Mouse (Mus musculus) embryonic facial prominence, embryonic 10.5 days (tissue): ENCODE data around the gene Il5. TPM values are rescaled to one million over a fixed set of nuclear protein-coding genes. Genes with fewer than 3 reads are reported as not detected.
"Not testable (repeated sequence)": the region's sequence is repeated elsewhere in the genome, so short reads cannot be mapped to it uniquely, and the experiment has no call there.

Experiments
- DNase-seq: peaks from one replicate; pipeline ENCODE4 v3.0.0-alpha.2; 2017; ENCODE audit warnings: low spot score
- H3K27ac ChIP-seq: fragments of 300-500 bp; sonication (generic); replicated peaks from 2 replicates; pipeline ENCODE4 v1.5.1; 2016; ENCODE audit warnings: mild to moderate bottlenecking
- H3K27me3 ChIP-seq: fragments of 300-500 bp; sonication (generic); replicated peaks from 2 replicates; pipeline ENCODE4 v1.6.1; 2016; ENCODE audit warnings: low read depth, mild to moderate bottlenecking; ENCODE audit not compliant: poor library complexity, severe bottlenecking
- H3K36me3 ChIP-seq: fragments of 300-500 bp; sonication (generic); replicated peaks from 2 replicates; pipeline ENCODE4 v1.6.1; 2016; ENCODE audit warnings: mild to moderate bottlenecking, moderate library complexity
- H3K4me1 ChIP-seq: fragments of 300-500 bp; sonication (generic); 2 replicates; pipeline ENCODE4 v1.6.1; 2016
- H3K4me3 ChIP-seq: fragments of 300-500 bp; sonication (generic); 2 replicates; pipeline ENCODE4 v1.5.1; 2016; ENCODE audit warnings: mild to moderate bottlenecking, moderate library complexity
- H3K9me3 ChIP-seq: fragments of 300-500 bp; sonication (generic); 2 replicates; pipeline ENCODE4 v1.6.1; 2016; ENCODE audit warnings: mild to moderate bottlenecking
- WGBS: fragments of 180-500 bp; shearing (Covaris S2); methylation state at CpG from one replicate; pipeline ENCODE4 v1.1.7; 2016; 5-methylcytosine and 5-hydroxymethylcytosine counted together
- polyA plus RNA-seq: library from polyadenylated mRNA; unstranded; fragments of >200 nt; fragmentation: Nextera tagmentation; extraction: Ambion mirVana; gene quantifications from 2 replicates; pipeline ENCODE4 v1.2.1, GENCODE M21; 2016

The Il5 gene
- polyA plus RNA-seq, 1 experiment from 2014 or later = not detected

GRCm38 (mm10) chr11:53749716-53750352 is 29.2 kb downstream of the Il5 start:
- Histone ChIP-seq H3K4me3 (no peak overlapping the region), H3K27me3 (no peaks in the 10 kb centered on the region), H3K9me3 (no peaks in the 10 kb centered on the region), H3K36me3 (no peaks in the 10 kb centered on the region), H3K4me1 (no peaks in the 10 kb centered on the region), H3K27ac (no peak overlapping the region)
- 50% methylated on average over 5 of the region's 5 CpGs for WGBS
- no peak for DNase-seq

- WGBS = 86% methylated on average over 12 of the region's 12 CpGs
- peaks cover 20% of the 10 kb centered on the region for H3K4me1 ChIP-seq
- peaks cover 13% of the 10 kb centered on the region for H3K27me3 ChIP-seq
- H3K27ac ChIP-seq = no peak overlapping the region
- H3K36me3 ChIP-seq = no peaks in the 10 kb centered on the region
- H3K4me3 ChIP-seq = no peak overlapping the region
- no peak for DNase-seq
- H3K9me3 ChIP-seq = no peaks in the 10 kb centered on the region
Measured at GRCm38 (mm10) chr11:53755011-53755595, 34.5 kb downstream of the Il5 start.

- no peaks in the 10 kb centered on the region for H3K9me3 ChIP-seq
- H3K4me3 ChIP-seq = no peak overlapping the region
- no peak for DNase-seq
- no peak overlapping the region for H3K27ac ChIP-seq
- peaks cover 38% of the 10 kb centered on the region for H3K4me1 ChIP-seq
- WGBS = 89% methylated on average over 4 of the region's 4 CpGs
- H3K27me3 ChIP-seq = peaks cover 39% of the 10 kb centered on the region
- no peaks in the 10 kb centered on the region for H3K36me3 ChIP-seq
Measured at GRCm38 (mm10) chr11:53757612-53758011, 37.0 kb downstream of the Il5 start.

GRCm38 (mm10) chr11:53758033-53758432 is 37.4 kb downstream of the Il5 start:
- H3K27ac ChIP-seq = 0 out of 2 replicates have a peak overlapping the region, but pooled peaks have one; percentile 19
- H3K27me3 ChIP-seq = peaks cover 43% of the 10 kb centered on the region
- not testable (repeated sequence) for H3K36me3 ChIP-seq, DNase-seq, H3K9me3 ChIP-seq, H3K4me3 ChIP-seq
- 69% methylated on average over 9 of the region's 9 CpGs for WGBS
- peaks cover 42% of the 10 kb centered on the region for H3K4me1 ChIP-seq

- no peak overlapping the region; the same call in 1 of the 2 replicates for H3K27ac ChIP-seq
Measured at GRCm38 (mm10) chr11:53758791-53759351, 38.3 kb downstream of the Il5 start.

GRCm38 (mm10) chr11:53759545-53760406 is 39.2 kb downstream of the Il5 start:
- Histone ChIP-seq H3K4me3 (peak overlapping the region; percentile 33), H3K36me3 (no peaks in the 10 kb centered on the region), H3K4me1 (peaks cover 57% of the 10 kb centered on the region), H3K9me3 (no peaks in the 10 kb centered on the region), H3K27me3 (peaks cover 60% of the 10 kb centered on the region), H3K27ac (no peak overlapping the region)
- DNase-seq = no peak
- 6% methylated on average over 22 of the region's 22 CpGs for WGBS

More at GRCm38 (mm10) chr11:53758791-53759351, 38.3 kb downstream of the Il5 start:
- no peaks in the 10 kb centered on the region for H3K9me3 ChIP-seq
- no peak for DNase-seq
- peaks cover 50% of the 10 kb centered on the region for H3K4me1 ChIP-seq
- no peaks in the 10 kb centered on the region for H3K36me3 ChIP-seq
- H3K4me3 ChIP-seq = no peak overlapping the region
- H3K27me3 ChIP-seq = peaks cover 51% of the 10 kb centered on the region
- WGBS = 38% methylated on average over 6 of the region's 6 CpGs

GRCm38 (mm10) chr11:53761284-53761683 is 40.7 kb downstream of the Il5 start:
- Histone ChIP-seq H3K4me1 (peaks cover 57% of the 10 kb centered on the region), H3K4me3 (no peak overlapping the region), H3K9me3 (no peaks in the 10 kb centered on the region), H3K36me3 (no peaks in the 10 kb centered on the region), H3K27ac (no peak overlapping the region), H3K27me3 (peaks cover 73% of the 10 kb centered on the region)
- WGBS = 78% methylated on average over 5 of the region's 5 CpGs
- DNase-seq = no peak

- peaks cover 57% of the 10 kb centered on the region for H3K4me1 ChIP-seq
- H3K27ac ChIP-seq = no peak overlapping the region
- WGBS = 60% methylated on average over 2 of the region's 2 CpGs
- no peaks in the 10 kb centered on the region for H3K9me3 ChIP-seq
- peaks cover 78% of the 10 kb centered on the region for H3K27me3 ChIP-seq
- no peak overlapping the region for H3K4me3 ChIP-seq
- no peaks in the 10 kb centered on the region for H3K36me3 ChIP-seq
- DNase-seq = no peak
Measured at GRCm38 (mm10) chr11:53761822-53762221, 41.2 kb downstream of the Il5 start.

- H3K27me3 ChIP-seq = peaks cover 82% of the 10 kb centered on the region
Measured at GRCm38 (mm10) chr11:53762426-53762825, 41.8 kb downstream of the Il5 start.

GRCm38 (mm10) chr11:53762827-53763495 is 42.4 kb downstream of the Il5 start:
- Histone ChIP-seq H3K27ac (peak overlapping the region; percentile 88), H3K36me3 (no peaks in the 10 kb centered on the region), H3K9me3 (no peaks in the 10 kb centered on the region), H3K27me3 (peaks cover 83% of the 10 kb centered on the region), H3K4me3 (peak overlapping the region; percentile 54), H3K4me1 (peaks cover 57% of the 10 kb centered on the region)
- DNase-seq = peak; percentile 47
- 8% methylated on average over 23 of the region's 23 CpGs for WGBS

More at GRCm38 (mm10) chr11:53762426-53762825, 41.8 kb downstream of the Il5 start:
- no peaks in the 10 kb centered on the region for H3K36me3 ChIP-seq
- peak overlapping the region; percentile 88 for H3K27ac ChIP-seq
- H3K4me1 ChIP-seq = peaks cover 57% of the 10 kb centered on the region
- no peaks in the 10 kb centered on the region for H3K9me3 ChIP-seq
- no peak for DNase-seq
- H3K4me3 ChIP-seq = peak overlapping the region; percentile 54; the same call in 1 of the 2 replicates
- WGBS = 69% methylated on average over 2 of the region's 2 CpGs

- H3K27me3 ChIP-seq = peaks cover 89% of the 10 kb centered on the region
- peak; percentile 83 for DNase-seq
- H3K9me3 ChIP-seq = no peaks in the 10 kb centered on the region
- peaks cover 52% of the 10 kb centered on the region for H3K4me1 ChIP-seq
- peak overlapping the region; percentile 54 for H3K4me3 ChIP-seq
- peak overlapping the region; percentile 88 for H3K27ac ChIP-seq
- 2% methylated on average over 33 of the region's 33 CpGs for WGBS
- H3K36me3 ChIP-seq = no peaks in the 10 kb centered on the region
Measured at GRCm38 (mm10) chr11:53763496-53764140, 43.0 kb downstream of the Il5 start.
